Mouse (Mus musculus) ES-E14 (cell line): ENCODE measurements around the gene Myo1h.

Experiments used
- CHD2 ChIP-seq: IDR thresholded peaks from 2 replicates; pipeline ENCODE4 v1.6.1; 2014; ENCODE audit warnings: mild to moderate bottlenecking, low read depth, low read length, inconsistent platforms
- HCFC1 ChIP-seq: IDR thresholded peaks from 2 replicates; pipeline ENCODE4 v1.6.1; 2012; ENCODE audit warnings: low read length, inconsistent platforms, borderline replicate concordance; ENCODE audit not compliant: insufficient read depth
- MAFK ChIP-seq: IDR thresholded peaks from 2 replicates; pipeline ENCODE4 v1.6.1; 2014; ENCODE audit warnings: mild to moderate bottlenecking, low read depth, low read length, inconsistent platforms; ENCODE audit not compliant: insufficient read depth
- ZC3H11A ChIP-seq: IDR thresholded peaks from 2 replicates; pipeline ENCODE4 v1.6.1; 2012; ENCODE audit warnings: low read depth, mild to moderate bottlenecking, inconsistent platforms, low read length, borderline replicate concordance
- ZNF384 ChIP-seq: IDR thresholded peaks from 2 replicates; pipeline ENCODE4 v1.6.1; 2012; ENCODE audit warnings: low read depth, low read length, inconsistent platforms

- no peak for TF ChIP-seq CHD2
- no peak for TF ChIP-seq MAFK
- no peak for TF ChIP-seq ZC3H11A
- no peak for TF ChIP-seq ZNF384
- no peak for TF ChIP-seq HCFC1
Measured at GRCm38 (mm10) chr5:114282346-114282745, 6.6 kb upstream of the Myo1h start.
